Mouse (Mus musculus): ENCODE results near the gene Ssh2. TPM values are rescaled to one million over a fixed set of nuclear protein-coding genes. Genes with fewer than 3 reads are reported as not detected.
"Not testable (repeated sequence)": the region's sequence is repeated elsewhere in the genome, so short reads cannot be mapped to it uniquely, and the experiment has no call there.

Ssh2 gene
- polyA plus RNA-seq, 1 experiment from 2014 or later, result 26.6 TPM

DNA sequence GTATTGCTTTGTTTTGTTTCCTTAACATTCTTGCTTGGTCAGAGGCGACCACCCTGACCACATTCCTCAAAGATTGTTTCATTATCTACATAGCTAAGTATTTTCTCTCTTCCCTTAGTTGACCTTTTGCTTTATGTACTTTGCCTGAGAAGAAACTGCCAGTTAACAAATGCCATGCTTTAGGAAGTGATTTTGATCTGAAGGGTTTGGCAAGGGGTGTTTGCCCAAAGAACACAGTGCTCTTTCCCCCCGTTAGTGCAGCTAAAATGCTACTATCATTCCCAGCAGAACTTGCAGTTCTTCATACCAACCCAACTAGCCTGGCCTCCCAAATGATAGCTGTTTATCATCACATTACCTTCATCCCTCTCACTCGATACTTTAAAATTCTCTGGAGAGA, 168.1 kb downstream of the Ssh2 start:
- 92% methylated on average over 3 of the region's 3 CpGs for WGBS
- H3K9ac ChIP-seq (replicated peaks; ENCODE audit: low read length), result no peak overlapping the region

DNA sequence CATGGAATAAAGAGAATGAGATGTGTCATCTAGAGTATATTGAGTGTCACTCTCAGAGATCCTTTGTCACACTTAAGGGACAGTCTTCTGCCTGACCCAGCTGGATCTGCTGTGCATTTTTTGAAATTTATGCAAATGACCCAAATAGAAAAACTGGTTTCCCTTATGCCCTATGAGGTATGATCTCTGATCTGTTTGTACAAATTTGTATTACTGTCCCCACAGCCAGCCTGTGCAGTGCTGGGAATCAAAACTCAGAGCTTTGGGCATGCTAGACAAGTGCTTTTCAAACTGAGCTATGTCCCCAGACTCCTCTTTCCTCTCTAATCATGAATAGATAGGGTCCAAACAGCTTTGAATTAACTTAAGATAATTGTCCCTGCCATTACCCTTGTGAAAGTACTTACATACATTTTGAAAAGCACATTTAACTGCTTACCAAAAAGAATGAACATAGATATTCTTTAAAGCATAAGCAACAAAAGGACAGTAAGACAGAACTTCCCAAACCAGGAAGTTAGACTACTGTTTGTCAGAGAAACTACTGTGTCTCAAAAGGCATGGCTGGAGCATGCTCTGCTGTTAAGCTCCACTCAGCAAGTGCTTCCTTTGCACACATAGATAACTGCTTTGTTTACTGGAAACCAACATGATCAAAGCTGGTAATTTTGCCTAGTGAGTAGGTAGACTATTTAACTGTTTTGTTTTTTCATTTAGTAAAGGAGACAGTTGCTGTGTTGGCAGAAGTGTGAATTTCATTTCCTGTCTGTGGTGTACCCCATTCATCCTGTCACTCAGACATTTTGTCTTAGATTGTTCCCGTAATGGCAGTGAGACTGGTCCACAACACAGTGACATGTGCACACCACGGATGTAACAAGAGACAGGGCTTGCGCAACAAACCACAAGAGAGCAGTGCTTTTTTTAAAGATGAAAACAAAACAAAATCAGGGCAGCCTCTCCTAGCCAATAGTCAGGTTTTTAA, 169.9 kb downstream of the Ssh2 start:
- DNase-seq, result no peak
- Histone ChIP-seq H3K36me3 (ENCODE audit: control insufficient read depth, insufficient read depth, low read length) (no peaks in the 10 kb centered on the region), H3K4me2 (ENCODE audit: low read length) (no peak overlapping the region), H3K9me3 (ENCODE audit: control insufficient read depth, low read length) (no peaks in the 10 kb centered on the region), H3K27ac (replicated peaks; ENCODE audit: low read depth, low read length) (no peak overlapping the region), H3K9ac (replicated peaks; ENCODE audit: low read length) (no peak overlapping the region), H3K27me3 (ENCODE audit: control insufficient read depth, insufficient read depth, low read length) (no peaks in the 10 kb centered on the region), H3K4me3 (replicated peaks; ENCODE audit: low read depth, low read length) (no peak overlapping the region), H3K4me1 (ENCODE audit: control insufficient read depth, insufficient read depth, low read length) (no peaks in the 10 kb centered on the region)
- ATAC-seq (ENCODE audit: low FRiP score, low TSS enrichment), result no peak
- WGBS, result 74% methylated on average over 3 of the region's 3 CpGs

More for the DNA sequence above, 168.1 kb downstream of the Ssh2 start:
- Histone ChIP-seq H3K27ac (replicated peaks; ENCODE audit: low read depth, low read length) (no peak overlapping the region), H3K9me3 (ENCODE audit: control insufficient read depth, low read length) (no peaks in the 10 kb centered on the region), H3K4me3 (replicated peaks; ENCODE audit: low read depth, low read length) (no peak overlapping the region), H3K36me3 (ENCODE audit: control insufficient read depth, insufficient read depth, low read length) (no peaks in the 10 kb centered on the region), H3K4me1 (ENCODE audit: control insufficient read depth, insufficient read depth, low read length) (no peaks in the 10 kb centered on the region), H3K27me3 (ENCODE audit: control insufficient read depth, insufficient read depth, low read length) (no peaks in the 10 kb centered on the region), H3K4me2 (ENCODE audit: low read length) (no peak overlapping the region)
- ATAC-seq (ENCODE audit: low FRiP score, low TSS enrichment), result no peak
- no peak for DNase-seq

DNA sequence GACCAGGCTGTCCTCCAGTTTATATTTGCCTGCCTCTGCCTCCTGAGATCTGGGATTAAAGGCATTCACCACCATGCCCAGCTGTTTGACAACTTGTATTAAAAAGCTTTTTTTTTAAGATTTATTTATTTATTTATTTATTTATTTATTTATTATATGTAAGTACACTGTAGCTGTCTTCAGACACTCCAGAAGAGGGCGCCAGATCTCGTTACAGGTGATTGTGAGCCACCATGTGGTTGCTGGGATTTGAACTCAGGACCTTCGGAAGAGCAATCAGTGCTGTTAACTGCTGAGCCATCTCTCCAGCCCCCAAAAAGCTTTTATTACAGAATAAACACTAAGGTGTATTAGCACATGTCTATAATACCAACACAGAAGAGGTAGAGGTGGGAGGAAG, 172.1 kb downstream of the Ssh2 start:
- H3K9ac ChIP-seq (replicated peaks; ENCODE audit: low read length); H3K4me2 ChIP-seq (ENCODE audit: low read length); H3K4me3 ChIP-seq (replicated peaks; ENCODE audit: low read depth, low read length); DNase-seq; H3K27ac ChIP-seq (replicated peaks; ENCODE audit: low read depth, low read length); H3K27me3 ChIP-seq (ENCODE audit: control insufficient read depth, insufficient read depth, low read length); ATAC-seq (ENCODE audit: low FRiP score, low TSS enrichment); H3K4me1 ChIP-seq (ENCODE audit: control insufficient read depth, insufficient read depth, low read length); H3K9me3 ChIP-seq (ENCODE audit: control insufficient read depth, low read length); H3K36me3 ChIP-seq (ENCODE audit: control insufficient read depth, insufficient read depth, low read length): not testable (repeated sequence)
- 83% methylated on average over 3 of the region's 3 CpGs for WGBS

DNA sequence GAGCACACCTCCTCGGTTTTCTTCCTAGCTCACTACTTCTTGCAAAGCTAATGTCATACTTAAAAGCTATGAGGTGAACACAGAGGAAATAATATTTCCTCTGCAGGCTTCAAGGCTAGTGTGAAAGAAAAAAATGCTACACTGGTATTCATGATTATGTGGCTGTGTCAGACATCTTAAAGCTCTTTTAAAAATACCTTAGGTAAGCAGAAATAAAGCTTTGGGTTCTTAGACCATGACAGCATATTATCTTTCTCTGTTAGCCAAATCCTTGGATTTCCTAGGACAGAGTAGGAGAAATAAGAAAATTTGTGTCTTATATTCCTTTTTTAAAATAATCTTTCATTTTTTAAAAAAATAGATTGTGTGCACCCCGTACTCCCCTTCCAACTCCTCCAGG, 179.5 kb downstream of the Ssh2 start:
- Histone ChIP-seq H3K9ac (replicated peaks; ENCODE audit: low read length) (no peak overlapping the region), H3K4me2 (ENCODE audit: low read length) (no peak overlapping the region), H3K4me1 (ENCODE audit: control insufficient read depth, insufficient read depth, low read length) (no peaks in the 10 kb centered on the region), H3K27ac (replicated peaks; ENCODE audit: low read depth, low read length) (no peak overlapping the region), H3K4me3 (replicated peaks; ENCODE audit: low read depth, low read length) (no peak overlapping the region), H3K27me3 (ENCODE audit: control insufficient read depth, insufficient read depth, low read length) (no peaks in the 10 kb centered on the region), H3K9me3 (ENCODE audit: control insufficient read depth, low read length) (no peaks in the 10 kb centered on the region), H3K36me3 (ENCODE audit: control insufficient read depth, insufficient read depth, low read length) (0 out of 2 replicates have a peak, but pooled peaks cover 13% of the 10 kb centered on the region)
- ATAC-seq (ENCODE audit: low FRiP score, low TSS enrichment) (no peak), DNase-seq (no peak)
- 94% methylated on average over 2 of the region's 2 CpGs for WGBS

DNA sequence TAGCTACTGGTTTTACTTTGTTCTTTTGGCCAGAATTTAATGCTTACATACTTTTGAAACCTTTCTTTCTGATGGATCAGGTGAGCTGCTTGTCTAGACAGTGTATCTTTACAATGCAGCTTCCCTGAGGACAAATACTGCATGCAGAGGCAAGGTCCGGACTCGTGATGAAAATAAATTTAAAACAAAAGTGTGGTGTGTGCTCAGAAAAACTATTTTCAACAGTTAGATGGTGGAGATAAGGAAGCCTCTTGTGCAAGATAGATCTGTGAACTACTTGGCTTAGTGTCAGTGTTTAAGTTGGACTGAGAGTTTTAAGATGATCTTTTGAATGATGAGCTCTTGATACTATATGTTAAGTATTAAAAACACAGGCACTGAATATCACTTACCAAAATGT, 186.4 kb downstream of the Ssh2 start:
- 89% methylated on average over 2 of the region's 2 CpGs for WGBS
- no peak for ATAC-seq (ENCODE audit: low FRiP score, low TSS enrichment)

DNA sequence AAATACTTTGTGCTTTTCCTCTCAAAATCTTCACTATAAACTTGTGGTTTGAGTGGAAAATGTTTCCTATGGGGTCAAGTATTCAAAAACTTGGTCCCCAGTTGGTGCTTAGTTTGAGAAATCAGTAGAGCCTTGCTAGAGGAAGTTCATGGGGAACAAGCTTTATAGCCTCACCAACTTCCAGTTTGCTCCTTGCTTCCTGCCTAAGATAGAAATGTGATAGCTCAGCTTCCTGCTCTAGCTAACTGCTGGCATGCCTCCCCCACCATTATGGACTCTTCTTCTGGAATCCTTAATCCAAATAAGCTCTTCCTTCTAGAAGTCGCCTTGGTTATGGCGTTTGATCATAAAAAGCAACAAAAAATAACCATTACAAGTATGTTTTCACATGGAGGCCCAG, 190.2 kb downstream of the Ssh2 start:
- no peak overlapping the region for H3K27ac ChIP-seq (replicated peaks; ENCODE audit: low read depth, low read length)
- H3K4me2 ChIP-seq (ENCODE audit: low read length), result no peak overlapping the region
- ATAC-seq (ENCODE audit: low FRiP score, low TSS enrichment) (no peak), DNase-seq (no peak)
- H3K4me1 ChIP-seq (ENCODE audit: control insufficient read depth, insufficient read depth, low read length), result no peaks in the 10 kb centered on the region
- 90% methylated on average over 2 of the region's 2 CpGs for WGBS
- no peak overlapping the region for H3K9ac ChIP-seq (replicated peaks; ENCODE audit: low read length)
- H3K27me3 ChIP-seq (ENCODE audit: control insufficient read depth, insufficient read depth, low read length), result no peaks in the 10 kb centered on the region
- H3K4me3 ChIP-seq (replicated peaks; ENCODE audit: low read depth, low read length), result no peak overlapping the region
- H3K9me3 ChIP-seq (ENCODE audit: control insufficient read depth, low read length), result no peaks in the 10 kb centered on the region
- peaks cover 3% of the 10 kb centered on the region; the same call in 1 of the 2 replicates for H3K36me3 ChIP-seq (ENCODE audit: control insufficient read depth, insufficient read depth, low read length)

More for the DNA sequence above, 186.4 kb downstream of the Ssh2 start:
- no peaks in the 10 kb centered on the region for H3K4me1 ChIP-seq (ENCODE audit: control insufficient read depth, insufficient read depth, low read length)
- H3K36me3 ChIP-seq (ENCODE audit: control insufficient read depth, insufficient read depth, low read length), result 0 out of 2 replicates have a peak, but pooled peaks cover 5% of the 10 kb centered on the region
- no peak overlapping the region for H3K4me2 ChIP-seq (ENCODE audit: low read length)
- H3K9me3 ChIP-seq (ENCODE audit: control insufficient read depth, low read length), result no peaks in the 10 kb centered on the region
- H3K9ac ChIP-seq (replicated peaks; ENCODE audit: low read length), result no peak overlapping the region
- H3K27ac ChIP-seq (replicated peaks; ENCODE audit: low read depth, low read length), result no peak overlapping the region
- DNase-seq, result no peak
- no peak overlapping the region for H3K4me3 ChIP-seq (replicated peaks; ENCODE audit: low read depth, low read length)
- H3K27me3 ChIP-seq (ENCODE audit: control insufficient read depth, insufficient read depth, low read length), result no peaks in the 10 kb centered on the region

DNA sequence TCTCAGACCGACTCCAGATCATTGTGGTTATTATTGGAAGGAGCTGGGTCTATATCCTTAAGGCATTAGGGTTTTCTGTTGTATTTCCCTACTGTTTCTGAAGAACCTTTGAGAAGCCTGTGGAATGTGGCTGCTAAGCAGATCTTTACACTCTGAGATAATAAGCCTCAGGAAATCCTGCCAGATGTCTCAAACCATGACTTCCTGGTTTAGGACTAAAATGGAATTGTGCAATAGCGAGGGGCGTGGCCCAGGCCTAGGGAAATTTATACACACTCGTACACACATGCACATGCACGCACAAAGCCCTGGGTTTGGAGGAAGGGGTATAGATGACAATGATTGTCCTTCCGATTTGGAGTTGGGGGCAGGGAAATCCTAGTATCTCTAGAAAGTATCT, 193.8 kb downstream of the Ssh2 start:
- no peak overlapping the region for H3K4me2 ChIP-seq (ENCODE audit: low read length)
- no peak overlapping the region for H3K4me3 ChIP-seq (replicated peaks; ENCODE audit: low read depth, low read length)
- no peak overlapping the region for H3K27ac ChIP-seq (replicated peaks; ENCODE audit: low read depth, low read length)
- no peaks in the 10 kb centered on the region for H3K27me3 ChIP-seq (ENCODE audit: control insufficient read depth, insufficient read depth, low read length)
- WGBS, result 92% methylated on average over 6 of the region's 6 CpGs
- no peak overlapping the region for H3K9ac ChIP-seq (replicated peaks; ENCODE audit: low read length)
- ATAC-seq (ENCODE audit: low FRiP score, low TSS enrichment), result no peak
- DNase-seq, result no peak
- no peaks in the 10 kb centered on the region for H3K4me1 ChIP-seq (ENCODE audit: control insufficient read depth, insufficient read depth, low read length)
- no peaks in the 10 kb centered on the region for H3K9me3 ChIP-seq (ENCODE audit: control insufficient read depth, low read length)
- peaks cover 3% of the 10 kb centered on the region; the same call in 1 of the 2 replicates for H3K36me3 ChIP-seq (ENCODE audit: control insufficient read depth, insufficient read depth, low read length)

DNA sequence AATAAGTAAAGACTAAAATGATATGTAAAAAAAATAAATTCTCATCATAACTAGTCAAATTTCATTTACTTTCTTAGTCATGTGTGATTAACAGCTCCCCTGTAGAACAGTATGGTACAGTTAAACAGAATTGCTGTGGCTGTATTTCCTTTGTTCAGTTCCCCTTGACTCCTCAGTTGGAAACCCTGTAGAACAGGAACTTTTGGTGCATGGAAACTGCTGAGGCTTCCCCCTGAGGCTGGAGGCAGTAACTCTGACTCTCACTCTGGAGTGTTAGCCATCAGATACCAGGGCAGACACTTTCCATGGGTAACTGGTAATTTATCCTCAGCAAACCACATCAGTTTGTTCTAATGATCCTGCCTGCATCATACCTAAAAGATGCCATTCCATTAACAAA, 195.2 kb downstream of the Ssh2 start:
- ATAC-seq (ENCODE audit: low FRiP score, low TSS enrichment) (no peak), DNase-seq (no peak)
- no peaks in the 10 kb centered on the region for H3K4me1 ChIP-seq (ENCODE audit: control insufficient read depth, insufficient read depth, low read length)
- no peaks in the 10 kb centered on the region for H3K27me3 ChIP-seq (ENCODE audit: control insufficient read depth, insufficient read depth, low read length)
- no peak overlapping the region for H3K9ac ChIP-seq (replicated peaks; ENCODE audit: low read length)
- H3K27ac ChIP-seq (replicated peaks; ENCODE audit: low read depth, low read length), result no peak overlapping the region
- no peak overlapping the region for H3K4me3 ChIP-seq (replicated peaks; ENCODE audit: low read depth, low read length)
- peaks cover 3% of the 10 kb centered on the region; the same call in 1 of the 2 replicates for H3K36me3 ChIP-seq (ENCODE audit: control insufficient read depth, insufficient read depth, low read length)
- no peak overlapping the region for H3K4me2 ChIP-seq (ENCODE audit: low read length)
- no peaks in the 10 kb centered on the region for H3K9me3 ChIP-seq (ENCODE audit: control insufficient read depth, low read length)
